Mouse (Mus musculus) stomach, postnatal 0 days (tissue): ENCODE measurements around the gene Ell.

Experiments
- CTCF ChIP-seq: IDR thresholded peaks from 2 replicates; pipeline ENCODE4 v1.5.1; 2016; ENCODE audit warnings: antibody characterized with exemption, low read depth, mild to moderate bottlenecking, moderate library complexity
- EP300 ChIP-seq: optimal IDR thresholded peaks from 2 replicates; pipeline ENCODE3; 2016; ENCODE audit warnings: antibody characterized with exemption

DNA sequence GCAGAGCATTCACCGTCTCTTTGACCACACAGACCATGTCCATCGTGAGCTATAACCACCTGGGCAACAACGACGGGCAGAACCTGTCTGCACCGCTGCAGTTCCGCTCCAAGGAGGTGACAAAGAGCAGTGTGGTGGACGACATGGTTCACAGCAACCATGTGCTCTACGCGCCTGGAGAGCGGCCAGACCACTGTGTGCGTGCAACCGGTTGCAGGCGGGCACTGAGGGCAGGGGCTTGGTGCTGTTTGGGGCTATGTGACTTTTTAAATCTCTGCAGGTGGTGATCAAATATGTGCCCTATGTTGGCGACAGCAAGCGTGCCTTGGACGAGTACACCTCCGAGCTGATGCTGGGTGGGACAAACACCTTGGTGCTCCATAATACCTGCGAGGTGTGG is 57.0 kb downstream of the Ell start:
- no peak for TF ChIP-seq EP300
- no peak for TF ChIP-seq CTCF
